Mouse (Mus musculus) left cerebral cortex, postnatal 10 days (tissue): ENCODE measurements around the gene Auts2. TPM values are rescaled to one million over a fixed set of nuclear protein-coding genes. Genes with fewer than 3 reads are reported as not detected.
A peak's percentile ranks its signal among the peaks of the same experiment; 100 is the strongest.
"Not testable (repeated sequence)": the region's sequence is repeated elsewhere in the genome, so short reads cannot be mapped to it uniquely, and the experiment has no call there.

Experiments
- DNase-seq, 2 experiments: peaks; one replicate each; pipeline ENCODE4 v3.0.0; 2021 to 2022; ENCODE audit warnings: low spot score in 2 of 2, mixed read lengths in 1 of 2; ENCODE audit errors: extremely low spot score in 1 of 2
- intact Hi-C: fragments of 180-260 bp; cut with DNase I; formaldehyde crosslinking; loops from one replicate; pipeline ENCODE4 v1.15.1; 2025
- total RNA-seq, 2 experiments: library from RNA; stranded (reverse); gene quantifications; 2 replicates each; pipeline ENCODE4 v1.2.3; 2021

The Auts2 gene
- 10 to 100 TPM; 87.0 to 93.1 TPM for total RNA-seq

DNA sequence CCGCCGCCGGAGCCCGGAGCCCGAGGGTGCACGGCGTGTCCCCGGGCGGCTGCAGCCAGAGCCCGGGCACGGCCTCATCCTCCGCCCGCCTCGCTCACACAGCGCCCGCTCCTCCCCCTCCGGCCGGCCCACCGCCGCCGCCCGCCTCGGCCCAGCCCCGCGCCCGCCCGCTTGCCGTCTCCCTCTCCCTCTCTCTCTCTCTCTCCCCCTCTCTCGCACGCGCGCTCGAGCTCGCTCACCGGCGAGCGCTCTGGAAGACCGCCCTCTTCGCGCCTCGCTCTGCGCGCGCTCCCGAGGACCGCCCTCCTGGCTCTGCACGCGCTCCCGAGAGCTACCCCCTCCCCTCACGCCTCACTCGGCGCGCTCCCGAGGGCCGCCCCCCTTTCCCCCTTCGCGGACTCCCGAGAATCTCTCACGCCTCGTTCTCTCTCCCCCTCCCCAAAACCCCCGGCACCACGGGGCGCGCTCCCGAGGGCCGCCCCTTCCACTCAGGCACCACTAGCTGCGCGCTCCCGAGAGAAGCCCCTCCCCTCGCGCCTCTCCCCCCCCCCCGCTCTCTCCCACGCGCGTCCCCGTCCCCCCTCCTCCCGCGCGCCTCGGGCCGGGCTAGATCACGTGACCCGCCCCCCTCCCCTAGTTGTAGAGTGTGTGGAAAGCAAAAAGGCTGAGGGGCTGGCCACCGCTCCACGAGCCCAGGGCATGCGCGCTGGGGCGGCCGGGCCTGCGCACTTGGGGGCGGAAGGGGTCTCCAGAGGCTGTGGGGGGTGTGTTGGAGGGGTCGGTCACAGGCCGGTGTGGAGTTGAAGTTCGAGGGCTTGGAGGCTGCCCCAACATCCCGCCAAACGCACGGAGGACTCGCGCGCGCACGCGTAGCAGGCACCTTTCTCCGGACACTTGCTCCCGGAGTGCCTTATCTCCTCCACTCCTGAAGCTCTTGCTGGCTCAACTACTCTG is at the start of gene Auts2:
Auts2 (minus strand) TSS at position 227 of the 954 bp plus-strand sequence.
- peak; percentile 82 to 95 for DNase-seq
- intact Hi-C loops: loop anchor here (5.0 kb wide), 1 partner anchor 311 kb away; no protein-coding TSS in a partner anchor

GRCm38 (mm10) chr5:132591721-132592695 is 48.9 kb upstream of the Auts2 start:
- no peak for DNase-seq
- intact Hi-C loops: no loop called here

- DNase-seq: peak in 1 of 2 experiments; percentile 4
- intact Hi-C loops: no loop called here
Measured at GRCm38 (mm10) chr5:132579774-132580173, 36.6 kb upstream of the Auts2 start.

GRCm38 (mm10) chr5:132560771-132561170 is 17.6 kb upstream of the Auts2 start:
- intact Hi-C loops, DNase-seq: not testable (repeated sequence)

DNA sequence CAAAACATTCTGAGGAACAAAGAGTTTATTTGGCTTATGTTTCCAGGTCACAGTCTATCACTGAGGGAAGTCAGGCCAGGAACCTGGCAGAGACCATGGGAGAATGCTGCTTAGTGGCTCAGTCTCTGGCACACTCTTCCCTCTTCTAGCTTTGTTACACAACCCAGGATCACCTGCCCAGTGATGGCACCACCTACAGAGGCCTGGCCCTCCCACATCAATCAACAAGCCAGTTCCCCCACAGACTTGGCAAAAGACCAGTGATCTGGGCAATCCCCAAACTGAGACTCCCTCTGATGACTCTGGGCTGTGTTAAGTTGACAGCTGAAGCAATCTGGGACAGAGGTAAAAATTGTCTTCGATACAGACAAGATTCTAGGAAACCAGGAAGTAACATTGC is 2.6 kb upstream of the Auts2 start:
- no peak for DNase-seq
- intact Hi-C loops: no loop called here

- intact Hi-C loops: loop anchor here (5.0 kb wide), 1 partner anchor 312 kb away; no protein-coding TSS in a partner anchor
- peak in 1 of 2 experiments; percentile 46 for DNase-seq
Measured at GRCm38 (mm10) chr5:132544176-132544995, 1.2 kb upstream of the Auts2 start.

DNA sequence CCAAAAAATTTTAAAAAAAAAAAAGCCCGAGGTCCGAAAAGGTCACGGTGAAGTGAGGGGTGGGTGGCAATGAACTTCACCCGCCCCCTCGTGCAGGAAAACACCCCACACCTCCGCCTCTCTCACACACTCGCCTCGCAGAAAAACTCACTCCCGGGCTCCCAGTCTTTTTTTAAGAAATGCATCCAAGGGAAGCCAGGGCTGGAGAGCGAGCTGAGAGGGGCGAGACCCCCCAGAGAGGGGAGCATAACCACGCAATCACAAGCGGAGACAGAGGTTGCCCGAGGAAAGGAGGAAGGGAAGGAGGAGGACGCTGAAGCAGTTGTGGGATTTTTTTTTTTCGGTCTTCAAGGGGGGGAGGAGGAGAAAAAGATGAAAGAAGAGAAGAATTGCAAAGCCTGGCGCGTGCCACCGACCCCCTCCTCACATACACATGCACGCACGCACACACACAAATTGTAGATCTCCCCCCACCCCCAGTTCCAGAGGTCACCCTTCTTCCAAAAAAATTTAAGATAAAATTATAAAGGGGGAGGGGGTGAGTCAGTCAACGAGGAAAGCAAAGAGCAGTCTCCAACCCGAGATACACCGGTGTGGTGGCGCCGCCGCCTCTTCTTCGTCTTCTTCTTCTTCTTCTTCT is 643 bp downstream of the Auts2 start:
- intact Hi-C loops: loop anchor here (5.0 kb wide), 1 partner anchor 310 kb away; no protein-coding TSS in a partner anchor
- DNase-seq: peak in 1 of 2 experiments; percentile 43

DNA sequence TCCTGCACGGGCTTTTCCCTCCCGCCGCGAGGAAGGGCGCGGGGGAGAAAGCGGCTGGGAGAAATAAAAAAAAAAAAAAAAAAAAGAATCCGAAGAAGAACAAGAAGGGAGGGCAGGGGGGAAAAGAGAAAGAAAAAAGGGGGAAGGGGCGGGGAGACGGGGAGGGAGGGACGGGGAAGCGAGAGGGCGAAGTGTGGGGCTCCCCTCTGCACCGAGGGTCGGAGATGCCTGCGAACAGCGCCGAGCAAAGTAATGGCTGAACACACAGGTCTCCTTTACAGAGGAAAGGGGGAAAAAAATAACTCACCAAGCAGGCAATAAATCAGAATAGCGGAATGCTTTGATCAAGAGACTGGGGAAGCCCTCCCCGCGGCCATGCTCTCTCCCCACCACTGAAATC is 1.2 kb downstream of the Auts2 start:
- intact Hi-C loops: loop anchor here (5.0 kb wide), 1 partner anchor 310 kb away; no protein-coding TSS in a partner anchor
- peak in 1 of 2 experiments; percentile 29 for DNase-seq

DNA sequence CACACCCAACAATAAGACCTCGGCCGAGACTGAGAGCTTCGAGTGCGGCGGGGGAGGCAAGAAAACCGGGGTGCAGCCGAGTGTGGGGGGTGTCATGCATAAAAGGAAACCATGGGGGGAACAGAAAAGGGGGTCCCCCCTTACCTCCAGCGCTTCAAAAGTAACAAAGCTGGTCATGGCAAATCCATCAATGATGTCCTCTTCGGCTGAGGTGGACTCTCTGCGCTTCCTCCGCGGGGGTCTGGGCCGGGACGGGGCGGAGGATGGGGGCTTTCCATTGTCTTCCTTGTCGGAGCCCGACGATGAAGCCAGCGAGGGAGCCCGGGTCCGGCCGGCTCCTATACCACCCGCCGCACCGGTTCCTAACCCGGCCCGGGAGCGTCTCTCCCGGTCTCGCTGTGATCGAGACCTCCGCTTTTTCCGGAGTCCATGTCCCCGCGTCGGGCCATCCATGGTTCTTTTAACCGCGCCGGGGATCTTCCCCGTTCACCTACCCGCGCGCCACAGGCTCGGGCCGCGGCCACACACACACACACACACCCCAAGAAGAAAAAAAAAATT is 1.7 kb downstream of the Auts2 start:
- peak in 1 of 2 experiments; percentile 55 for DNase-seq
- intact Hi-C loops: loop anchor here (5.0 kb wide), 1 partner anchor 309 kb away; no protein-coding TSS in a partner anchor

GRCm38 (mm10) chr5:132540841-132541311 is 2.3 kb downstream of the Auts2 start:
- DNase-seq: peak in 1 of 2 experiments; percentile 28
- intact Hi-C loops: loop anchor here (5.0 kb wide), 1 partner anchor 309 kb away; no protein-coding TSS in a partner anchor

GRCm38 (mm10) chr5:132537475-132537874 is 5.7 kb downstream of the Auts2 start:
- intact Hi-C loops: no loop called here
- no peak for DNase-seq

DNA sequence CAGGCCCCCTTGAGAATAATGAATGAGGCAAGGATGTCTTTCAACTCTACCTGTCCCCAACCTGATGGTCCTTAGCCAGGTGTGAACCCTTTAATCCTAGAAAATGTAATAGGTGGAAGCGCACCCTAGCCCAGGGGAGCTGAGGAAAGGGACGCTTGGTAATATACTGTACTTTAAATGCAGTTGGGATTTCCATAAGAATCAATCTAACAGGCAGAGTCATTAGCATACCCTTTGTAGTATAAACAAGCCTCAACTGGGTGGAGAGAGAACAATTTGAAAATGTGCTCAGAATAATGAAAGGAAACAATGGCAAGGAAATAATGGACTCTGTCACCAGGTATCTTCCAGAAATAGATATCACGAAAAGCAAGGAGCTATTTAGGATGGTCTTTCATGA is 16.7 kb downstream of the Auts2 start:
- intact Hi-C loops: no loop called here
- no peak for DNase-seq

DNA sequence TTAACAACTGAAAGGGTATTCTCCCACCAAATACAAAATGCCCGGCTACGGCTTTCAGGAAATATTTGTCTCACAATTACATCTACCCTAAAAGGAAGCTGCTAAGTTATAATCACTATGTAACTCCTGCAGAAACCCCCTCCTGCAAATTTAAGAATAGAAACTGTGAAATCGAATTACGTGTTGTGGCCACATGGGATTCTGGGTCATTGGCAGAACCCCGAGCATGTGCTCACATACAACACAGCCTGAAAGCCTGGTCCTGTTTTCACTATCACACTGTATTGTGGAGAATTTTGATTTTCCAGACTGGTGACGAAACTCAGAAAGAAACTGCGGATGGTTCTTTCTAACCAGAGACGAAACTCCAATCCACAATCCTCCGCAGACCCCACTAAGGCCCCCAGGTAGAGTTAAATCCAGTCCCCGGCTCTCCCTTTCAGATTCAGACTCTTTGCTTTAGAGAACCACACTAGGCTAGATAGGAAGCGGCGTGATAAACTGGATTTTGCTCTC is 21.7 kb downstream of the Auts2 start:
- intact Hi-C loops: no loop called here
- no peak for DNase-seq

DNA sequence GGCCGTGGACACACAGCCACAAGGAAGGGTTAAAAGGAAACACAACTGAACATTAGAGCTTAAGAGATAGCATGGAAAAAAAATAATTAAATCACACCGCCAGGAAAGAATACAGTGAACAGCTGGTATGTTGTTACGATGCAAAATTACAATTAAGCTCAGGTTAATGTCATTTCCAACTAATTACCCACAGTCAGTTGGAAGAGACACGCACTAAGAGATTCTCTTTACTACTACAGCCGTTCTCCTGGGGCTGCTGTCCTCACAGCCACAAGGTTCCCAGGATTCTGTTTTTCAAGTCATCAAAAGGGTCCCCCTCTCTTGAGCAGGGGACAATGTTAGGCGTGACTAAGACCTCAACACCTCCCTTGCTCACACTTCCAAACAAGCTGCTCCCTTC is 25.3 kb downstream of the Auts2 start:
- no peak for DNase-seq
- intact Hi-C loops: no loop called here

GRCm38 (mm10) chr5:132514521-132514920 is 28.6 kb downstream of the Auts2 start:
- no peak for DNase-seq
- intact Hi-C loops: no loop called here

DNA sequence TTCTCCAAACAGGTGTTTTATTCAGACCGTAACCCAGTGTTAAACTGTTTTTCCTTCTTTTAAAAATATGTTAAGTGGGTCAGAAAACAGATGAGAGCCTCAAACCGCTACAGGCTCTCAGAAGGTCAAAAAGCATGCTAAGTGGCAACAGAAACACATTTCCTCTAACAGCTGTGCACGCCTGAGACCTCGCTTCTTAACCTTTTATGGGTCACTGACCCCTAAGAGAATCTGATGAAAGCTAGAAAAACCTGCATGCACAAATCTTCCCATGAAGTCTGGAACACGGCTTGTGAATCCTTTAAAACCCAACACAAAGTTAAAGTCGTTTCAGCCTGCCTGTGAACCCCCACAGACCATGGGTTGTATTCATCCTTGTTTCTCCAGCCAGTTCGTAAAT is 29.9 kb downstream of the Auts2 start:
- intact Hi-C loops: no loop called here
- no peak for DNase-seq

DNA sequence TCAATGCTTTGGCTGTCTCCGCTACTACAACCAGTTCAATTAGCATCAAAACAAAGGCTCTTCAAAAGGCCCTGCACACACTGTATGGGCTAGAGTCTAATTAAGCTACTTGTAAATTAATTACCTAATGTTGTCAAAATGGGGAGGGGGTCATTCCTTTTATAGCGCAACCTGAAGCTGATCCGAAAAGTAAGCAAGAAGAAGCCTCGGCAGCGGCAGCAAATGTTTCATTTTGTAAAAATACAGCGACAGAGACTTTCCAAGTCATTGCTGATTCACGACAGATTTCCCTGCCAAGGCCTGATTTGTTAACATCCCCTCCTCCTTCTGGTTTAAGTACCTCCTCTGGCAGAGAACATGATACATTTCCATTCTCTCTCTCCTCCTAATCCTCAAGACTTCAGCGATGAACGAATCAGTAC is 33.7 kb downstream of the Auts2 start:
- intact Hi-C loops: no loop called here
- peak in 1 of 2 experiments; percentile 29 for DNase-seq
